Mouse (Mus musculus) MEL (cell line): ENCODE measurements around the gene Kcna7. TPM values are rescaled to one million over a fixed set of nuclear protein-coding genes. Genes with fewer than 3 reads are reported as not detected.

Experiments used
- DNase-seq: peaks from one replicate; pipeline ENCODE4 v3.0.0; 2011; ENCODE audit warnings: low read depth, low spot score
- H3K27ac ChIP-seq: 2 replicates; pipeline ENCODE4 v1.5.1; 2012; ENCODE audit warnings: low read depth, mild to moderate bottlenecking, control low read depth, low read length, moderate library complexity; ENCODE audit not compliant: control insufficient read depth
- H3K27me3 ChIP-seq, 2 experiments: fragments of 150-350 bp in 1 of 2; sonication (generic) in 1 of 2; 2 replicates each; pipeline ENCODE4 v1.6.1; 2012; ENCODE audit warnings: low read length in 2 of 2, mild to moderate bottlenecking in 2 of 2, improper control_type of control experiment in 1 of 2, moderate library complexity in 1 of 2; ENCODE audit not compliant: insufficient read depth in 2 of 2, control insufficient read depth in 1 of 2
- H3K36me3 ChIP-seq, 2 experiments: 2 replicates each; pipeline ENCODE4 v1.6.1; 2012 to 2014; ENCODE audit warnings: low read length in 2 of 2, improper control_type of control experiment in 1 of 2, inconsistent platforms in 1 of 2, mild to moderate bottlenecking in 1 of 2; ENCODE audit not compliant: insufficient read depth in 2 of 2, control insufficient read depth in 1 of 2
- H3K4me1 ChIP-seq, 2 experiments: fragments of 150-350 bp in 1 of 2; sonication (generic) in 1 of 2; 2 replicates each; pipeline ENCODE4 v1.6.1; 2012; ENCODE audit warnings: low read length in 2 of 2, improper control_type of control experiment in 1 of 2, mild to moderate bottlenecking in 1 of 2; ENCODE audit not compliant: insufficient read depth in 2 of 2, control insufficient read depth in 1 of 2
- H3K4me3 ChIP-seq, 2 experiments: fragments of 150-350 bp in 1 of 2; sonication (generic) in 1 of 2; 2 replicates each; pipeline ENCODE4 v1.5.1; 2012; ENCODE audit warnings: low read depth in 2 of 2, low read length in 2 of 2, mild to moderate bottlenecking in 2 of 2, moderate library complexity in 2 of 2, control low read depth in 1 of 2, improper control_type of control experiment in 1 of 2; ENCODE audit not compliant: control insufficient read depth in 1 of 2, insufficient read depth in 1 of 2
- H3K79me2 ChIP-seq: 2 replicates; pipeline ENCODE4 v1.6.1; 2012; ENCODE audit warnings: mild to moderate bottlenecking, low read length, moderate library complexity; ENCODE audit not compliant: control insufficient read depth, poor library complexity, insufficient read depth
- H3K9ac ChIP-seq: 2 replicates; pipeline ENCODE4 v1.6.1; 2012; ENCODE audit warnings: low read depth, mild to moderate bottlenecking, control low read depth, low read length, moderate library complexity; ENCODE audit not compliant: control insufficient read depth, poor library complexity, severe bottlenecking
- H3K9me3 ChIP-seq: fragments of 150-350 bp; sonication (generic); replicated peaks from 2 replicates; pipeline ENCODE4 v1.6.1; 2012; ENCODE audit warnings: mild to moderate bottlenecking, low read length, improper control_type of control experiment, moderate library complexity; ENCODE audit not compliant: insufficient read depth
- CHD1 ChIP-seq: IDR thresholded peaks from 2 replicates; pipeline ENCODE4 v1.6.1; 2012; ENCODE audit warnings: low read depth, mild to moderate bottlenecking, inconsistent platforms, low read length, improper control_type of control experiment
- CHD2 ChIP-seq: IDR thresholded peaks from 2 replicates; pipeline ENCODE4 v1.6.1; 2011; ENCODE audit warnings: low read length, improper control_type of control experiment
- CTCF ChIP-seq, 3 experiments: IDR thresholded peaks in 2 of 3; conservative IDR thresholded peaks in 1 of 3; 2 replicates each; pipeline ENCODE4 v1.5.1; 2011 to 2012; ENCODE audit warnings: low read length in 3 of 3, low read depth in 2 of 3, mild to moderate bottlenecking in 2 of 3, improper control_type of control experiment in 1 of 3, inconsistent platforms in 1 of 3, mixed read lengths in 1 of 3, moderate library complexity in 1 of 3; ENCODE audit not compliant: control insufficient read depth in 1 of 3, insufficient read depth in 1 of 3, poor library complexity in 1 of 3, severe bottlenecking in 1 of 3
- ELF1 ChIP-seq: IDR thresholded peaks from 2 replicates; pipeline ENCODE4 v1.6.1; 2014; ENCODE audit warnings: low read depth, mild to moderate bottlenecking, inconsistent platforms, low read length, improper control_type of control experiment, moderate library complexity
- EP300 ChIP-seq, 2 experiments: IDR thresholded peaks; 2 replicates each; pipeline ENCODE4 v1.6.1; 2011; ENCODE audit warnings: improper control_type of control experiment in 2 of 2, low read length in 2 of 2, low read depth in 1 of 2, mild to moderate bottlenecking in 1 of 2
- ETS1 ChIP-seq: IDR thresholded peaks from 2 replicates; pipeline ENCODE4 v1.6.1; 2012; ENCODE audit warnings: low read depth, mild to moderate bottlenecking, inconsistent platforms, low read length, improper control_type of control experiment, moderate library complexity
- HCFC1 ChIP-seq: IDR thresholded peaks from 2 replicates; pipeline ENCODE4 v1.6.1; 2012; ENCODE audit warnings: low read depth, mild to moderate bottlenecking, inconsistent platforms, low read length, improper control_type of control experiment, moderate library complexity
- KAT2A ChIP-seq: conservative IDR thresholded peaks from 2 replicates; pipeline ENCODE4 v1.6.1; 2012; ENCODE audit warnings: low read depth, low read length, improper control_type of control experiment, inconsistent platforms
- MAFK ChIP-seq: IDR thresholded peaks from 2 replicates; pipeline ENCODE4 v1.6.1; 2011; ENCODE audit warnings: low read depth, mild to moderate bottlenecking, low read length, improper control_type of control experiment, borderline replicate concordance
- MAX ChIP-seq: IDR thresholded peaks from 2 replicates; pipeline ENCODE4 v1.6.1; 2011; ENCODE audit warnings: low read length, improper control_type of control experiment
- MAZ ChIP-seq: IDR thresholded peaks from 2 replicates; pipeline ENCODE4 v1.6.1; 2012; ENCODE audit warnings: low read depth, mild to moderate bottlenecking, inconsistent platforms, low read length, improper control_type of control experiment
- MXI1 ChIP-seq: IDR thresholded peaks from 2 replicates; pipeline ENCODE4 v1.6.1; 2011; ENCODE audit warnings: mild to moderate bottlenecking, low read depth, low read length, improper control_type of control experiment
- MYB ChIP-seq: IDR thresholded peaks from 2 replicates; pipeline ENCODE4 v1.6.1; 2011; ENCODE audit warnings: mild to moderate bottlenecking, low read depth, low read length, improper control_type of control experiment
- MYC ChIP-seq: IDR thresholded peaks from 2 replicates; pipeline ENCODE4 v1.6.1; 2011; ENCODE audit warnings: low read depth, mild to moderate bottlenecking, low read length, improper control_type of control experiment, moderate library complexity
- NELFE ChIP-seq: IDR thresholded peaks from 2 replicates; pipeline ENCODE4 v1.6.1; 2011; ENCODE audit warnings: low read depth, low read length, improper control_type of control experiment
- NRF1 ChIP-seq: IDR thresholded peaks from 2 replicates; pipeline ENCODE4 v1.6.1; 2014; ENCODE audit warnings: low read depth, mild to moderate bottlenecking, inconsistent platforms, low read length, improper control_type of control experiment, moderate library complexity; ENCODE audit not compliant: poor library complexity, insufficient read depth, severe bottlenecking
- POLR2A ChIP-seq, 2 experiments: IDR thresholded peaks; 2 replicates each; pipeline ENCODE4 v1.6.1; 2011 to 2012; ENCODE audit warnings: low read length in 2 of 2, mild to moderate bottlenecking in 2 of 2, control low read depth in 1 of 2, improper control_type of control experiment in 1 of 2, low read depth in 1 of 2, moderate library complexity in 1 of 2; ENCODE audit not compliant: control insufficient read depth in 1 of 2, insufficient read depth in 1 of 2, poor library complexity in 1 of 2
- POLR2AphosphoS2 ChIP-seq: IDR thresholded peaks from 2 replicates; pipeline ENCODE4 v1.6.1; 2011; ENCODE audit warnings: low read length, improper control_type of control experiment
- POLR2AphosphoS5 ChIP-seq: IDR thresholded peaks from 2 replicates; pipeline ENCODE4 v1.6.1; 2012; ENCODE audit warnings: low read depth, borderline replicate concordance, mild to moderate bottlenecking, inconsistent platforms, low read length, moderate library complexity, mixed read lengths
- RAD21 ChIP-seq: IDR thresholded peaks from 2 replicates; pipeline ENCODE4 v1.6.1; 2011; ENCODE audit warnings: mild to moderate bottlenecking, low read depth, low read length, improper control_type of control experiment
- RCOR1 ChIP-seq: IDR thresholded peaks from 2 replicates; pipeline ENCODE4 v1.6.1; 2012; ENCODE audit warnings: low read depth, mild to moderate bottlenecking, inconsistent platforms, low read length, improper control_type of control experiment
- SIN3A ChIP-seq: IDR thresholded peaks from 2 replicates; pipeline ENCODE4 v1.6.1; 2012; ENCODE audit warnings: low read length, improper control_type of control experiment, inconsistent platforms
- SMC3 ChIP-seq: IDR thresholded peaks from 2 replicates; pipeline ENCODE4 v1.6.1; 2011; ENCODE audit warnings: low read depth, low read length, improper control_type of control experiment
- TAL1 ChIP-seq: IDR thresholded peaks from 2 replicates; pipeline ENCODE4 v1.6.1; 2012; ENCODE audit warnings: mild to moderate bottlenecking, inconsistent platforms, low read length, moderate library complexity, mixed read lengths
- TBP ChIP-seq: IDR thresholded peaks from 2 replicates; pipeline ENCODE4 v1.8.0; 2011; ENCODE audit warnings: low read depth, low read length, improper control_type of control experiment
- TCF12 ChIP-seq: IDR thresholded peaks from 2 replicates; pipeline ENCODE4 v1.6.1; 2014; ENCODE audit warnings: low read depth, mild to moderate bottlenecking, inconsistent platforms, low read length, improper control_type of control experiment, moderate library complexity
- ZC3H11A ChIP-seq: IDR thresholded peaks from 2 replicates; pipeline ENCODE4 v1.6.1; 2012; ENCODE audit warnings: low read depth, mild to moderate bottlenecking, inconsistent platforms, low read length, improper control_type of control experiment
- ZMIZ1 ChIP-seq: IDR thresholded peaks from 2 replicates; pipeline ENCODE4 v1.6.1; 2012; ENCODE audit warnings: low read depth, mild to moderate bottlenecking, inconsistent platforms, low read length, improper control_type of control experiment, moderate library complexity
- ZNF384 ChIP-seq: IDR thresholded peaks from 2 replicates; pipeline ENCODE4 v1.6.1; 2012; ENCODE audit warnings: low read depth, mild to moderate bottlenecking, inconsistent platforms, low read length, improper control_type of control experiment
- polyA plus RNA-seq, 2 experiments: library from polyadenylated mRNA; stranded (reverse) in 1 of 2; unstranded in 1 of 2; fragments of >175 nt in 1 of 2; fragments of >200 nt in 1 of 2; gene quantifications; 2 replicates each; pipeline versions ENCODE4 v1.2.1 to v1.2.4; 2012; ENCODE audit warnings: low replicate concordance in 2 of 2, low read depth in 1 of 2; ENCODE audit not compliant: insufficient read length in 2 of 2, insufficient read depth in 1 of 2, missing spikeins in 1 of 2
- total RNA-seq: library from RNA; depleted of rRNA; stranded (reverse); fragments of 300-350 nt; gene quantifications from 2 replicates; pipeline ENCODE4 v1.2.3, GENCODE M21; 2012

Gene Kcna7
- total and polyA plus RNA-seq, 3 experiments = 0.06 TPM; not detected in 2

- Histone ChIP-seq H3K79me2 (no peaks in the 10 kb centered on the region; the same call in 1 of the 2 replicates), H3K27ac (peak within 1 kb of the TSS; percentile 72), H3K36me3 (peaks cover 0 to 13% of the 10 kb centered on the region in 2 experiments; a peak in 1 of 4 replicates), H3K4me1 (peaks cover 6 to 31% of the 10 kb centered on the region in 2 experiments), H3K9me3 (no peaks in the 10 kb centered on the region), H3K4me3 (peak within 1 kb of the TSS; percentile 82 to 96), H3K9ac (peak within 1 kb of the TSS; percentile 82), H3K27me3 (no peaks in the 10 kb centered on the region)
- no peak for DNase-seq
- TF ChIP-seq HCFC1 (0 out of 2 replicates have a peak, but pooled peaks have one; percentile 10), RAD21 (no peak), MAZ (no peak)
Observed at GRCm38 (mm10) chr7:45366652-45367019, 38.8 kb upstream of the Kcna7 start, which contains the start of gene Ppfia3. Gene Ppfia3 (minus strand): TSS chr7:45367019.

GRCm38 (mm10) chr7:45367020-45367880 is 38.2 kb upstream of the Kcna7 start:
- Histone ChIP-seq H3K79me2 (no peaks in the 10 kb centered on the region; the same call in 1 of the 2 replicates), H3K36me3 (peaks cover 0 to 8% of the 10 kb centered on the region in 2 experiments; a peak in 1 of 4 replicates), H3K4me3 (peak overlapping the region; percentile 82 to 96), H3K27ac (peak overlapping the region; percentile 72), H3K27me3 (no peaks in the 10 kb centered on the region), H3K9me3 (no peaks in the 10 kb centered on the region), H3K9ac (peak overlapping the region; percentile 82), H3K4me1 (peaks cover 3 to 26% of the 10 kb centered on the region in 2 experiments; a peak in 3 of 4 replicates)
- DNase-seq = peak; percentile 97
- TF ChIP-seq EP300 (IDR thresholded peaks at IDR 0.05; ENCODE audit: low read depth in 1 of 2, low read length in 2 of 2) (no peak), SIN3A (no peak), TCF12 (0 out of 2 replicates have a peak, but pooled peaks have one; percentile 30), MAX (0 out of 2 replicates have a peak, but pooled peaks have one; percentile 45), MXI1 (peak; percentile 72), NELFE (peak; percentile 63), POLR2AphosphoS2 (no peak), ETS1 (peak; percentile 38; the same call in 1 of the 2 replicates), MAFK (no peak), CHD2 (peak; percentile 30; the same call in 1 of the 2 replicates), NRF1 (peak; percentile 36; the same call in 1 of the 2 replicates), CTCF (IDR thresholded peaks at IDR 0.05 in 2 of 3, conservative IDR thresholded peaks at IDR 0.05 in 1 of 3; ENCODE audit: control insufficient read depth in 1 of 3, insufficient read depth in 1 of 3, low read depth in 2 of 3, low read length in 3 of 3, poor library complexity in 1 of 3, severe bottlenecking in 1 of 3) (peak; percentile 57 to 62 (median 60)), MYC (peak; percentile 59), SMC3 (peak; percentile 30; the same call in 1 of the 2 replicates), RAD21 (peak; percentile 2; the same call in 1 of the 2 replicates), ELF1 (0 out of 2 replicates have a peak, but pooled peaks have one; percentile 28), MAZ (peak; percentile 88; the same call in 1 of the 2 replicates), TAL1 (no peak), POLR2A (IDR thresholded peaks at IDR 0.05; ENCODE audit: control insufficient read depth in 1 of 2, insufficient read depth in 1 of 2, low read depth in 1 of 2, low read length in 2 of 2, poor library complexity in 1 of 2) (peak; percentile 7 to 66; a peak in 2 of 4 replicates), TBP (peak; percentile 31; the same call in 1 of the 2 replicates), HCFC1 (peak; percentile 30), CHD1 (peak; percentile 96), ZMIZ1 (no peak), ZNF384 (peak; percentile 45), RCOR1 (no peak), KAT2A (0 out of 2 replicates have a peak, but pooled peaks have one; percentile 11), POLR2AphosphoS5 (no peak), MYB (no peak), ZC3H11A (no peak)
